Mouse (Mus musculus) fibroblast of lung, adult 2 months (primary cell): ENCODE measurements around the gene Scaf11.
"Not testable (repeated sequence)": the region's sequence is repeated elsewhere in the genome, so short reads cannot be mapped to it uniquely, and the experiment has no call there.

Experiments
- DNase-seq: peaks from one replicate; pipeline ENCODE4 v3.0.0-alpha.2; 2011; ENCODE audit warnings: low read depth

The Scaf11 gene

GRCm38 (mm10) chr15:96465076-96465475 lies 4.4 kb upstream of the Scaf11 start:
- no peak for DNase-seq

DNA sequence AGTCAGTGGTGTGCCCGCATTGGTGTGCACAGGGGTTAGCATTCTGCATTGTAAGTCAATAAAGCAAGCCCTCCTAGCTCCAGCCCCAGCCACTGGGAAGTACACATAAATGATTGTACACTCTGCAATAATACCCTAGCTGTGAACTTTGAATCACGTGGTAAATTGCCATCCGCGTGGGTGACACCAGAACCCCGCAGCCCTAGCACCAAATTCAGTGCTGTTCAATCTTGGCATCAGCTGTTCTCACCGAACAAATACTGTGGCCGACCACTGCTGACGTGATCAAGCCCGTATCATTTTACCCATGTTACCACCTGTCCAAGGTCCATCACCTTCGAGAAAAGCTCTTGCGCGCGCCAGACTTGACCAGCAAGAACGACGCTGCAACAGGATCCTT lies 3.2 kb upstream of the Scaf11 start:
- DNase-seq: no peak

DNA sequence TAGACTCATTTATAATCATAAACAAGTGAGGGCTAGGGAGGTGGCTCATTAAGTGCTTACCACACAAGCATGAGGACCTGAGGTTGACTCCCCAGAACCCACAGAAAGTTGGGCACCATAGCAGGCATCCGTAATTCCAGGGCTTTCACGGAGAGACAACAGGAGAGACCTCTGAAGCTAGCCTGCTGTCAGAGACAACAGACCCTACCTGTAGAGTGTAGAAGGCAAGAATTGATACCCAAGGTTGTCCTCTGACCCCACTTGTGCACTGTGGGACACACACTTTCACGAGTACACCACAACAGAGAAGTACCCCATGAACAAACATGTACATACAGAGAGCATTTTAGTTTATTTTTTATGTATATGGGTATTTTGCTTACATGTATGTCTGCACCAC lies 2.0 kb upstream of the Scaf11 start:
- DNase-seq: no peak

DNA sequence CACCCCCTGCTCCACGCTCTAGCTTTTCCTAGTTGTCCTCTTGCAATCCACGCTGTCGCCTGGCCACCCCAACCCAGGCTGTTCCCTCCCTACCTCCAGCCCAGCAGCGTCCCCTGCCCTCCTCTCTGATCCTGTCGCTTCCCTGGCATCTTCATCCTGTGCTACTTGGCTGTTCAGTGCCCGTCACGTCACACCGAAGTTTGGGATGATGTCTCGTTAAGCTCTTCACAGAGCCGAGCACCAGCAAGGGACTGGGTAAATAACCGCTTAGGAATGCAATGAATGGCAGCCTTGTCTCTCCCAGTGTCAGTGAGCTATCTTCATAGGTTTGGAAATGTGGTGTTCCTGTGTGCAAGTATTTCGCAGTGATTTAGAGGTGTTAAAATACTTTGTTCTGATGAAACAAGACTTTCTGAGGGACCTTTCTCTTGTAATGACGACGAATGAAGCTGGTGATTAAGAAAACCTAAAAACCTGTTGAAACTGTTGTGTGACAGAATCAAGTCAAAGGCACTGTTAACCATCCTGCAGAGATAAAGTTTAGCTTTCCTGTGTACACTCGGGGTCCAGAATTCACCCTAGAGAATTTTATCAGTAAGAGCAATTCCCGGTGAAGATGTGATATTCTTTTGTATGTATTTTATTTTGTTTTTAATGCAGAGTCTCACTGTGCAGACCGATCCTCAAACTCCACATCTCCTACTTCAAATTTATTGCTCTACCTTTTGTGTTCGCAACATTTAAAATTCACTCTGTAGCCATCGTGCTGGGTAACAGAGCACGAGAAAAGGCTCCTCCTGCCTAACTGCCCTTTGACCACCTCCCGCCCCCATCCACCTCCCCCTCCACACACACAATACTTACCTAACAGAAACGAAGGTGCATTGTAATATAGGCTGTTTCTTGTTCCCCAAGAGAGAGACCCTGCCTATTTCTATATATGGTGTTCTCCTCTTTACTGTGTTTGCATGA lies 1.2 kb upstream of the Scaf11 start:
- DNase-seq: no peak

- DNase-seq: no peak
Measured at GRCm38 (mm10) chr15:96460451-96460729, 253 bp downstream of the Scaf11 start.

DNA sequence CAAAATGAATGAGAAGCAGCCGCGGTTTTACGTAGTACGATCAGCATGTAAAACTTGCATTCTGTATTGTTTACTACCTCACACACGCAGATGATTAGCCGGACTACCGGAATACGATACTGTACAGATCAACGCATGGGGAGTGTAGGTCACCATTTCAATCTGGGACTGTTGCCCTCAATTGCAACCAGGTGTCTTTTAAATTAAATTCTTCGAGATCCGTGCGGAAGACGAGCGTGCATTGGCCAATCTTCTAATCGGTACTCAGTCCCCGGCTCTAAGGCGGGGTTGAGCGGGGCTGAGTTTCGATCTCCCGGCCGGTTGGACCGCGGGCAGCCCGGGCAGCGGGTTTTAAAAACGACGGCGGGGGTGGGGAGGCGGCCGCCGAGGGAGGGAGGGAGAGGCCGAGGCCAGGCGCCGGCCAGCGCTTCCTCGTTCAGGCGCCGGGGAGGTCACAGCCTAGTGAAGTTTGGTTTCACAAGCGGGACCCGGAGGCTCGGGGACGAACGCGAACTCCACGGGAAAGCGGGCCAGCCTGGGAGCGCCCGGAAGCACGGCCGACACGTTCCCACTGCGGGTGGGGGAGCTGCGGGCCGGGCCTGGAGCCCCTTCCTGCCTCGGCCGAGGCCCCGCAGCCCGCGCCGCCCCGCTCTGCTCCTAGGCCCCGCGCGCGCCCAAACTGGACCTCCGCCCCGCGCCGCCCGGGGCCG lies 747 bp downstream of the Scaf11 start:
- DNase-seq: no peak

DNA sequence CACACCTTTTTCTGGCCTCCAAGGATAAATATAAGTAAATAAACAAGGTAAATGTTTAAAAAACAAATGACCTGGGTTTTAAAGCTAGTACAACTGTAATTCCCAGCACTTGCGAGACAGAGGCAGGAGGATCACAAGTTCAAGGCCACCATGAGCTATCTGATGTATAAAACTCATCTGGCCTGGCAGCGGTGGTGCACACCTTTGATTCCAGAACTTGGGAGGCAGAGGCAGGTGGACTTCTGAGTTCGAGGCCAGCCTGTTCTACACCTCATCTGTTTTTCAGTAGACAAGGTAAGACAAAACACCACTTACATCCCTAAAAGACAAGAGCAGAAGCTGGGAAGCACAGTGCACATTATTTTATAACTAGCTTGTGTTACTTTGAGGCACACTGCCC lies 2.4 kb downstream of the Scaf11 start:
- no peak for DNase-seq

- DNase-seq: no peak
Measured at GRCm38 (mm10) chr15:96457338-96457664, 3.3 kb downstream of the Scaf11 start.

GRCm38 (mm10) chr15:96456651-96457337 lies 3.8 kb downstream of the Scaf11 start:
- DNase-seq: no peak

DNA sequence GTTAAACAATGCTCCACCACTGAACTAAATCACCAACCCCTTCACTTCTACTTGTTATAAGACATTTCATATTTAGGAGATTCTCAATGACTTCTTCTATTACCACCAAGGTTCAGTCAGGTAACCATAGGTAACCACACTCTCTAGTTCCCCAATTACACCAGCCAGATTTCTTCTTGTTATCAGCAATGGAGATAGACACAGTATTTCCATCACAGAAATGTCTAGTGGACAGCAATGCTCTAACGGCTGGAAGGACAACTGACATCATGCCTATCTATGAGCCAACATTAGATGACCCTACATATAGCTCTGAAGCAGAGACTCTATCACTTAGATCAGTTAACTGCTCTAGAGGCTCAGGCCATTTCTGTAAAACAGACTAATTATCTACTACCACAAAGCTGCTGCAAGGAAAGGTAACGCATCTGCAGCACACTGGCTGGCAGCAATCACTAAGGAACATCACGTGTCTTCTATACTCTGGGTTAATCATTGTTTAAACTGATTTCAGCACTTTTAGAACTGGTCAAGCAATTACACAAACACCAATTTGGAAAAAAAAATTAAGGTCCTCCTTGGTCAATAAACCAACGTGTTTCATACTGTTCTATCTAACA lies 4.9 kb downstream of the Scaf11 start:
- no peak for DNase-seq

DNA sequence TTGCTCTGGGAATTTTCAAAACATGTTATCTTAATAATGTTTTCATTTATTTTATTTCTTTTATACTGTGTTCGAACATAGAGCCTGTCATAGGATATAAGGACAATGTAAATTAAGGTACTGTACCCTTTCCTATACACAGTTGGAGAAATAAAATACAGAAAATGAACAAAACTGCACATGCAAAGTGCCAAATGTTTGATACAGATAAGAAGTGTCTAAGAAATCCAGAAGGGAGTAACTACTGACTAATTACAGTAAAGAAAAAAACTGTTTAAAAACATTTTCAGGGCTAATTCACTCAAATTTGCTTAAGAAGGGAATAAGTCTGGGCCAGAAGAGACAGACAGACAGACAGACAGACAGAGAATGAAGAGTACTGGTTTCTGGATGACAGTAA lies 7.3 kb downstream of the Scaf11 start:
- no peak for DNase-seq

GRCm38 (mm10) chr15:96448656-96449299 lies 11.9 kb downstream of the Scaf11 start:
- no peak for DNase-seq

DNA sequence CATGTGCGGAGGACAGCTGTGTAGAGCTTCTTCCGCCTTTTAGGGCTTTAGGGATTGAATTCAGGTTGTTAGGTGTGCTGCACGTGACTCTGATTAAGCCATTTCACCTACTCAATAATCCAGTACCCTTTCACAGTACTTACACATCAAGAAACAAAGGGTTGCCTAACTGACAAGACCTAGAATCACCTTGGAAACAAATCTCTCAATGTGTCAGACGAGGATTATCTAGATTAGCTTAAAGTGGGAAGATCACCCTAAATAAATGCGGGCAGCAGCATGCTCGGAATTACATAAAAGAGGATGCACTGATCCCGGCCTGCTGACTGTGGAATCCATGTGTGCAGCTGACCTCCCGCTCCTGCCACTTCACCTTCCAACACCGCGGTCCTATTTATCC lies 13.9 kb downstream of the Scaf11 start:
- DNase-seq: no peak

- not testable (repeated sequence) for DNase-seq
Measured at GRCm38 (mm10) chr15:96441480-96441879, 19.2 kb downstream of the Scaf11 start.

DNA sequence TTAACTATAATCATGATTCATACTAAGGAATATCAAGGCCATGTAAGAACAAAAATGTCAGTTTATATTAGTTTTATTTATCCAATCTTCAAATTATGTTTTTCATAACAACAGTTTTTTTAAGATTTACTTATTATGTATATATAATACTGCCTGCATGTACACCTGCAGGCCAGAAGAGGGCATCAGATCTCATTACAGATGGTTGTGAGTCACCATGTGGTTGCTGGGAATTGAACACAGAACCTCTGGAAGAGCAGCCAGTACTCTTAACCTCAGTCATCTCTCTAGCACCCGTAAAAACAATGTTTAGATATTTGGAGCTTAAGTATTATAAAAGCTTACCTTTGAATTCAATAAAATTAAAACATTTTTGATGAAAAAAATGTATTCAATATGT lies 26.4 kb downstream of the Scaf11 start:
- DNase-seq: no peak

- no peak for DNase-seq
Measured at GRCm38 (mm10) chr15:96419920-96420319, 40.7 kb downstream of the Scaf11 start.

DNA sequence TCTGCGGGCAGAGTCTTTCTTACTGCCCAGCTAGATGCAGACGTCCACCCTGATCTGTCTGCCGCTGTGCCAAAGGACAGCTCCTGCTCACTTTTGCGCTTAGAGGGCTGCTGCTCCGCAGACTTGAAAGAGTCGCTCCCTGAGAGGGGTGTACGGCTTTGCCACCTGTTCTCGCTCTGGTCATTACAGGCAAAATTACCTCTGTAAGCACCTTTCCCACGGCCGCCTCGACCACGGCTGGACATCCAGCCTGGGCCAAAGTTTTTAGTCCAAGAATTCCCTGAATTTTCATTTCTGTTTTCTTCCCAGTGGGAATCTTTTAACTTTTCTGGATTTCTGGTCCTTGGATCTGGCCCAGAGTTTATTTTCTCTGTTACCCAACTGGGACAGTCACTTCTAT lies 42.5 kb downstream of the Scaf11 start:
- no peak for DNase-seq

GRCm38 (mm10) chr15:96408717-96409121 lies 51.9 kb downstream of the Scaf11 start:
- DNase-seq: no peak

- no peak for DNase-seq
Measured at GRCm38 (mm10) chr15:96407151-96407550, 53.5 kb downstream of the Scaf11 start.

DNA sequence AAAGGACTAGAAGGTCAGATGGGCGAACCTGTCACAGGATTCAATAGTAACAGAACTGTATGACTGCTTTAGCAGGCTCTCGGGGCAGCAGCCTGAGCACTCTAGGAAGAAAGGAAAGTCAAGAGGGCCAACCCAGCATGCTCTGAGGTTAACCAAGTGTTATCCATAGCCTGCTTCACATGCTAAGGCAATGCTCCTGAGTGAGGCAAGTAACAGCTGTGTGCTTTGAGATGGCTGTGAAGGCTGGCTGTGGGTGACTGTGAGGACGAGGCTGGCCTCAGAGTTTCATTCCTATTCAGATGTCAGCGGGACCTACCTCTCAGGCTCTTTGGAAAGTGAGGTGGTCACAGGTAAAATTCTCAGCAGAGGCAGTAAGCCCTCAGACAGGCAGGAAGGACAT lies 54.4 kb downstream of the Scaf11 start:
- DNase-seq: no peak

DNA sequence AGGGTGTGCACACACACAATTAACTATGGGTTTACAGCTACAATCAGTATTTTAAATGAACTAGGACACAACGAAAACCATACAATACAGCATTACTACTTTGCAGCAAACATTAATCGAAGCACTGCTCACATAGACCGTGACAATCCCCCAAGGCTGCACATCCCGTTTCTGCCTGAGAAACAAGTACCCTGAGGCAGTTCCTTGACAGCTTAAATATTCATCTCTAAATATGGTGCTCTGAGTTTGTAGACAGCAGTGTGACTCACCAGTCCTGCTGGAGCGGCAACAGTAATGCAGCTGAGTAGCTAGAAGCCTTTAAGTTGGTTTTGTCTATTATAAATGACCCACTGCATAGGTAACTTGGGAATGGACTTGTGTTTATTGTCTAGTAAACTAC lies 55.1 kb downstream of the Scaf11 start:
- no peak for DNase-seq

- no peak for DNase-seq
Measured at GRCm38 (mm10) chr15:96398333-96398732, 62.3 kb downstream of the Scaf11 start.
